Mouse (Mus musculus): ENCODE results near the gene 5730522E02Rik. TPM values are rescaled to one million over a fixed set of nuclear protein-coding genes. Genes with fewer than 3 reads are reported as not detected.

5730522E02Rik gene
- total and polyA plus RNA-seq, 3 experiments = not detected

DNA sequence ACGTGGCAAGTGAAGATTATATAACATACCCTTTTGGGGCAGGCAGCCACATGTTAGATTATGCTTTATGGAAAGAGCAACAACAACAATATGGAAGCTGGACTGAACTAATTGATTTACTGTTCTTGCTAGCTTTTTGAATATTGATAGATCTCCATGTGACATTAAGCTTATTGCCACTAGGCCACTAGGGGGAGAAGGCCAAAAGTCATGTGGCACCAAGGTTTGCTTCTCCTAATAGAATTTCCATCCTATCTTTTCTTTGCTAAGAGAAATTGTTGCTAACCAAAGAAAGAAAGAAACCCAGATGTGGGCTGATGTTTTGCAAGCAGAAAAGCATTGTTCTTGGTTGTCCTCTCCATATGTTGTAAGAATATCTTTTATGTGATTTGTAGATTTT is 621.1 kb downstream of the 5730522E02Rik start:
- TF ChIP-seq POLR2AphosphoS5 (IDR thresholded peaks at IDR 0.05; ENCODE audit: borderline replicate concordance, low read depth, low read length) (no peak), CTCF (IDR thresholded peaks at IDR 0.05 in 2 of 3, conservative IDR thresholded peaks at IDR 0.05 in 1 of 3; ENCODE audit: control insufficient read depth in 1 of 3, insufficient read depth in 1 of 3, low read depth in 2 of 3, low read length in 3 of 3, poor library complexity in 1 of 3, severe bottlenecking in 1 of 3) (no peak), CHD2 (IDR thresholded peaks at IDR 0.05; ENCODE audit: low read length) (no peak), ELF1 (IDR thresholded peaks at IDR 0.05; ENCODE audit: low read depth, low read length) (no peak), BHLHE40 (IDR thresholded peaks at IDR 0.05; ENCODE audit: borderline replicate concordance, low read depth, low read length) (no peak), TCF12 (IDR thresholded peaks at IDR 0.05; ENCODE audit: low read depth, low read length) (no peak), GATA1 (IDR thresholded peaks at IDR 0.05; ENCODE audit: low read depth, low read length) (no peak), MAFK (IDR thresholded peaks at IDR 0.05; ENCODE audit: borderline replicate concordance, low read depth, low read length) (no peak), USF1 (IDR thresholded peaks at IDR 0.05; ENCODE audit: low read depth, low read length) (no peak), HCFC1 (IDR thresholded peaks at IDR 0.05; ENCODE audit: low read depth, low read length) (no peak), POLR2A (IDR thresholded peaks at IDR 0.05; ENCODE audit: control insufficient read depth in 1 of 2, insufficient read depth in 1 of 2, low read depth in 1 of 2, low read length in 2 of 2, poor library complexity in 1 of 2) (no peak), RAD21 (IDR thresholded peaks at IDR 0.05; ENCODE audit: low read depth, low read length) (no peak), ETS1 (IDR thresholded peaks at IDR 0.05; ENCODE audit: low read depth, low read length) (no peak)
- DNase-seq (ENCODE audit: low read depth, low spot score) = no peak

GRCm38 (mm10) chr11:25574129-25574465 is 636.5 kb downstream of the 5730522E02Rik start:
- H3K79me2 ChIP-seq (ENCODE audit: control insufficient read depth, insufficient read depth, low read length, poor library complexity) = no peaks in the 10 kb centered on the region
- H3K9ac ChIP-seq (ENCODE audit: control insufficient read depth, low read depth, low read length, poor library complexity, severe bottlenecking) = no peak overlapping the region
- DNase-seq (ENCODE audit: low read depth, low spot score) = no peak
- no peaks in the 10 kb centered on the region for H3K27me3 ChIP-seq (ENCODE audit: control insufficient read depth in 1 of 2, insufficient read depth in 2 of 2, low read length in 2 of 2)
- no peak overlapping the region for H3K4me3 ChIP-seq (ENCODE audit: control insufficient read depth in 1 of 2, insufficient read depth in 1 of 2, low read depth in 2 of 2, low read length in 2 of 2)
- H3K36me3 ChIP-seq (ENCODE audit: control insufficient read depth in 1 of 2, insufficient read depth in 2 of 2, low read length in 2 of 2) = no peaks in the 10 kb centered on the region
- H3K4me1 ChIP-seq (ENCODE audit: control insufficient read depth in 1 of 2, insufficient read depth in 2 of 2, low read length in 2 of 2) = no peaks in the 10 kb centered on the region
- TF ChIP-seq ZKSCAN1 (IDR thresholded peaks at IDR 0.05; ENCODE audit: low read depth, low read length) (no peak), ELF1 (IDR thresholded peaks at IDR 0.05; ENCODE audit: low read depth, low read length) (no peak)
- no peaks in the 10 kb centered on the region for H3K9me3 ChIP-seq (replicated peaks; ENCODE audit: insufficient read depth, low read length)
- no peak overlapping the region for H3K27ac ChIP-seq (ENCODE audit: control insufficient read depth, low read depth, low read length)

More for the DNA sequence above, 621.1 kb downstream of the 5730522E02Rik start:
- H3K27ac ChIP-seq (ENCODE audit: control insufficient read depth, low read depth, low read length) = no peak overlapping the region
- H3K4me3 ChIP-seq (ENCODE audit: control insufficient read depth in 1 of 2, insufficient read depth in 1 of 2, low read depth in 2 of 2, low read length in 2 of 2) = no peak overlapping the region
- no peaks in the 10 kb centered on the region for H3K79me2 ChIP-seq (ENCODE audit: control insufficient read depth, insufficient read depth, low read length, poor library complexity)
- H3K4me1 ChIP-seq (ENCODE audit: control insufficient read depth in 1 of 2, insufficient read depth in 2 of 2, low read length in 2 of 2) = no peaks in the 10 kb centered on the region
- no peaks in the 10 kb centered on the region for H3K27me3 ChIP-seq (ENCODE audit: control insufficient read depth in 1 of 2, insufficient read depth in 2 of 2, low read length in 2 of 2)
- no peak overlapping the region for H3K9ac ChIP-seq (ENCODE audit: control insufficient read depth, low read depth, low read length, poor library complexity, severe bottlenecking)
- no peaks in the 10 kb centered on the region for H3K36me3 ChIP-seq (ENCODE audit: control insufficient read depth in 1 of 2, insufficient read depth in 2 of 2, low read length in 2 of 2)
- no peaks in the 10 kb centered on the region for H3K9me3 ChIP-seq (replicated peaks; ENCODE audit: insufficient read depth, low read length)

GRCm38 (mm10) chr11:25573408-25574128 is 637.0 kb downstream of the 5730522E02Rik start:
- TF ChIP-seq JUND (IDR thresholded peaks at IDR 0.05; ENCODE audit: low read depth, low read length) (no peak), ZNF384 (IDR thresholded peaks at IDR 0.05; ENCODE audit: low read depth, low read length) (no peak), POLR2A (IDR thresholded peaks at IDR 0.05; ENCODE audit: control insufficient read depth in 1 of 2, insufficient read depth in 1 of 2, low read depth in 1 of 2, low read length in 2 of 2, poor library complexity in 1 of 2) (no peak), SMC3 (IDR thresholded peaks at IDR 0.05; ENCODE audit: low read depth, low read length) (no peak), CHD2 (IDR thresholded peaks at IDR 0.05; ENCODE audit: low read length) (no peak), EP300 (IDR thresholded peaks at IDR 0.05; ENCODE audit: low read depth in 1 of 2, low read length in 2 of 2) (no peak)
- H3K4me1 ChIP-seq (ENCODE audit: control insufficient read depth in 1 of 2, insufficient read depth in 2 of 2, low read length in 2 of 2) = no peaks in the 10 kb centered on the region
- H3K79me2 ChIP-seq (ENCODE audit: control insufficient read depth, insufficient read depth, low read length, poor library complexity) = no peaks in the 10 kb centered on the region
- H3K4me3 ChIP-seq (ENCODE audit: control insufficient read depth in 1 of 2, insufficient read depth in 1 of 2, low read depth in 2 of 2, low read length in 2 of 2) = no peak overlapping the region
- H3K27me3 ChIP-seq (ENCODE audit: control insufficient read depth in 1 of 2, insufficient read depth in 2 of 2, low read length in 2 of 2) = no peaks in the 10 kb centered on the region
- no peak for DNase-seq (ENCODE audit: low read depth, low spot score)
- no peak overlapping the region for H3K9ac ChIP-seq (ENCODE audit: control insufficient read depth, low read depth, low read length, poor library complexity, severe bottlenecking)
- H3K36me3 ChIP-seq (ENCODE audit: control insufficient read depth in 1 of 2, insufficient read depth in 2 of 2, low read length in 2 of 2) = no peaks in the 10 kb centered on the region
- H3K27ac ChIP-seq (ENCODE audit: control insufficient read depth, low read depth, low read length) = no peak overlapping the region
- no peaks in the 10 kb centered on the region for H3K9me3 ChIP-seq (replicated peaks; ENCODE audit: insufficient read depth, low read length)

Data from MEL (cell line).